Mouse (Mus musculus): ENCODE measurements around the gene Dock7. TPM values are rescaled to one million over a fixed set of nuclear protein-coding genes. Genes with fewer than 3 reads are reported as not detected.

Gene Dock7
- total and polyA plus RNA-seq, 2 experiments, result 6.7 to 25.7 TPM

DNA sequence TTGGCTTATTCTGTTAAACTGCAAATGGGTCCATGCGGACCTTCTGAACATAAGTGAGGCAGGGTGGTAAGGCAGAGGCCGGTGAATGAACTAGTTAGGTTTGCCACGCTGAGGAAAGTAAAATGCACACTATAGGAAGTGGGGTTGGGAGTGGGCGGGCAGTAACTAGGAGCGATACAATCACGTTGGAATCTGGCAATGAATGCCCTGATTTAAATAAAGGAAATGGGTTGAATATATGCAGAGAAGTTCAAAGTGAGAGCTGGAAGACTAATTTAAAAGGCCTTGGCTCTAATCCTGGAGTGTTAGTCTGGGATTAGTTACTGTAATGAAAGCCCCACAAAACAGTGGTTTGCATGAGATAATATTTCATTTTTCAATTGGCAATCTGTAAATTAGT is 12.0 kb upstream of the Dock7 start:
- 86% methylated on average over 6 of the region's 6 CpGs for WGBS
- TF ChIP-seq CTCF (IDR thresholded peaks at IDR 0.05; ENCODE audit: low read depth, low read length) (no peak), POLR2A (IDR thresholded peaks at IDR 0.05; ENCODE audit: extremely low read depth, insufficient read depth, low read length) (no peak)

DNA sequence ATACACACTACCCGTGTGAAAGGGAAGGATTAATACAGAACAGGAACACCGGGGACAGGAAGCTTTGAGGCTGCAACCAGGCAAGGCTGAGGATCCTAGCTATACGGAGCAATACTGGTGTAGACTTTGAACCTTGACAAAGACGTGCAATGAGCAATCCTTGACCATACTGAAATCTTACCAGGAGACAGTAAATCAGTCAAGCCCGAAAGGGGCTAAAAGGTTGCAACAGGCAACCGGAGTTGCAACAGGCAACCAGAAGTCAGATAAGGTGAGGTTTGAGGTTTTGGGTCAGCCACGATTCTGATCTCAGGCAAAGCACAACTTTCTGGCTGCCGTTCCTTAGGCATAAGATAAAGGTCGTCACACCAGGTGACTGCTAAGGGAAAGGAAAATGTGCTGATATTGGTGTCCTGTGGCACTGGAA is 10.5 kb upstream of the Dock7 start:
- no peaks in the 10 kb centered on the region for H3K79me2 ChIP-seq (ENCODE audit: control insufficient read depth, insufficient read depth, low read length)
- no peak overlapping the region for H3K9ac ChIP-seq (ENCODE audit: low read depth, low read length)
- TF ChIP-seq POLR2A (IDR thresholded peaks at IDR 0.05; ENCODE audit: extremely low read depth, insufficient read depth, low read length), result no peak
- no peak for TF ChIP-seq CTCF (IDR thresholded peaks at IDR 0.05; ENCODE audit: low read depth, low read length)
- 41% methylated on average over 9 of the region's 9 CpGs for WGBS
- DNase-seq (ENCODE audit: extremely low read depth, low read depth, low spot score), result peak; percentile 62
- H3K4me3 ChIP-seq (ENCODE audit: insufficient read depth, low read depth, low read length), result no peak overlapping the region
- no peak overlapping the region for H3K27ac ChIP-seq (replicated peaks; ENCODE audit: insufficient read depth, low read depth, low read length)
- peaks cover 2% of the 10 kb centered on the region for H3K4me1 ChIP-seq (ENCODE audit: control insufficient read depth, insufficient read depth, low read length)
- no peaks in the 10 kb centered on the region for H3K36me3 ChIP-seq (ENCODE audit: control insufficient read depth, insufficient read depth, low read length)
- no peaks in the 10 kb centered on the region for H3K27me3 ChIP-seq (ENCODE audit: control insufficient read depth, insufficient read depth, low read length)

More for the DNA sequence above, 12.0 kb upstream of the Dock7 start:
- H3K36me3 ChIP-seq (ENCODE audit: control insufficient read depth, insufficient read depth, low read length), result no peaks in the 10 kb centered on the region
- H3K4me3 ChIP-seq (ENCODE audit: insufficient read depth, low read depth, low read length), result no peak overlapping the region
- H3K9ac ChIP-seq (ENCODE audit: low read depth, low read length), result no peak overlapping the region
- DNase-seq (ENCODE audit: extremely low read depth, low read depth, low spot score), result no peak
- no peaks in the 10 kb centered on the region for H3K4me1 ChIP-seq (ENCODE audit: control insufficient read depth, insufficient read depth, low read length)
- H3K79me2 ChIP-seq (ENCODE audit: control insufficient read depth, insufficient read depth, low read length), result no peaks in the 10 kb centered on the region
- H3K27ac ChIP-seq (replicated peaks; ENCODE audit: insufficient read depth, low read depth, low read length), result no peak overlapping the region
- no peaks in the 10 kb centered on the region for H3K27me3 ChIP-seq (ENCODE audit: control insufficient read depth, insufficient read depth, low read length)

DNA sequence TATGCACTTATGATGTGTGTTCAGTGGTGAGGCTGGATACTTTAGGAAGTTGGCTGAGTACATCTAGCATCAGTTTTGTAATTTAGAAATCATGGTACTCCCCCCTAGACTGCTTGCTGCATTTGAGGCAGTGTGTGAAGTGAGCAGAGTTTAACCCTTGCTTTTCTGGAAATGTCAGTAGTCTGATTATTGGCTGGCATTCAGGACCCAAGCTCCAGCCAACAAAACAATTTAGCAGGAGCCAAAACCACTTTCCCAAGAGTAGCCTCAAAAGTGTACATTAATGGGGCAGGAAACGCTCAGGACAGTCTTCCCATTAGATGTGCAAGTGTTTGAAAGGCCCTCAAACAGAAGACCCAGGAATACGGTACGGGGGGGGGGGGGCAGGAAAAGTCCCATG is 2.8 kb upstream of the Dock7 start:
- H3K36me3 ChIP-seq (ENCODE audit: control insufficient read depth, insufficient read depth, low read length), result no peaks in the 10 kb centered on the region
- H3K27me3 ChIP-seq (ENCODE audit: control insufficient read depth, insufficient read depth, low read length), result no peaks in the 10 kb centered on the region
- H3K4me3 ChIP-seq (ENCODE audit: insufficient read depth, low read depth, low read length), result no peak overlapping the region
- WGBS, result 69% methylated on average over 3 of the region's 3 CpGs
- DNase-seq (ENCODE audit: extremely low read depth, low read depth, low spot score), result no peak
- no peak overlapping the region for H3K9ac ChIP-seq (ENCODE audit: low read depth, low read length)
- H3K27ac ChIP-seq (replicated peaks; ENCODE audit: insufficient read depth, low read depth, low read length), result no peak overlapping the region
- TF ChIP-seq POLR2A (IDR thresholded peaks at IDR 0.05; ENCODE audit: extremely low read depth, insufficient read depth, low read length), result no peak
- no peak for TF ChIP-seq CTCF (IDR thresholded peaks at IDR 0.05; ENCODE audit: low read depth, low read length)
- H3K4me1 ChIP-seq (ENCODE audit: control insufficient read depth, insufficient read depth, low read length), result peaks cover 7% of the 10 kb centered on the region
- peaks cover 9% of the 10 kb centered on the region; the same call in 1 of the 2 replicates for H3K79me2 ChIP-seq (ENCODE audit: control insufficient read depth, insufficient read depth, low read length)

DNA sequence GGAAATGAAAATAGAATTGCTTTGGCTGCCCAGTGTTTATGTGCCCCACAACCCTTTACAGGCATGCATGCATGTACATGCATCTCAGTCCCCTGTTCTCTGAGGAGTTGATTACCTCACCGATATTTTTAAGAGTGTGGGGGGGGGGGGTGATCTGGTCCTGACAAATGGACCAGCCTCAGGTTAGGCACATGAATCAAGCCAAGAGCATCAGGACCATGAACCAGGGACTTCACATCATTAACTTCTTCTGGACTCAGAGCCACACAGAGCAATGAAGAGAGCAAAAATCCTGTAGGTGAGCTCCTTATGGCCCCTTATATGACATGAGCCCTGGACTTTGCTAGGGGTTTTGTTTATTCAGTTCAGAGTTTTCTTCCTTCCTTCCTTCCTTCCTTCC is 2.1 kb upstream of the Dock7 start:
- Histone ChIP-seq H3K27ac (replicated peaks; ENCODE audit: insufficient read depth, low read depth, low read length) (no peak overlapping the region), H3K27me3 (ENCODE audit: control insufficient read depth, insufficient read depth, low read length) (no peaks in the 10 kb centered on the region), H3K79me2 (ENCODE audit: control insufficient read depth, insufficient read depth, low read length) (peaks cover 9% of the 10 kb centered on the region; the same call in 1 of the 2 replicates), H3K4me3 (ENCODE audit: insufficient read depth, low read depth, low read length) (no peak overlapping the region), H3K4me1 (ENCODE audit: control insufficient read depth, insufficient read depth, low read length) (peaks cover 7% of the 10 kb centered on the region), H3K36me3 (ENCODE audit: control insufficient read depth, insufficient read depth, low read length) (no peaks in the 10 kb centered on the region), H3K9ac (ENCODE audit: low read depth, low read length) (no peak overlapping the region)
- TF ChIP-seq POLR2A (IDR thresholded peaks at IDR 0.05; ENCODE audit: extremely low read depth, insufficient read depth, low read length), result no peak
- TF ChIP-seq CTCF (IDR thresholded peaks at IDR 0.05; ENCODE audit: low read depth, low read length), result no peak
- WGBS, result 76% methylated on average over 1 of the region's 1 CpGs
- DNase-seq (ENCODE audit: extremely low read depth, low read depth, low spot score), result no peak

DNA sequence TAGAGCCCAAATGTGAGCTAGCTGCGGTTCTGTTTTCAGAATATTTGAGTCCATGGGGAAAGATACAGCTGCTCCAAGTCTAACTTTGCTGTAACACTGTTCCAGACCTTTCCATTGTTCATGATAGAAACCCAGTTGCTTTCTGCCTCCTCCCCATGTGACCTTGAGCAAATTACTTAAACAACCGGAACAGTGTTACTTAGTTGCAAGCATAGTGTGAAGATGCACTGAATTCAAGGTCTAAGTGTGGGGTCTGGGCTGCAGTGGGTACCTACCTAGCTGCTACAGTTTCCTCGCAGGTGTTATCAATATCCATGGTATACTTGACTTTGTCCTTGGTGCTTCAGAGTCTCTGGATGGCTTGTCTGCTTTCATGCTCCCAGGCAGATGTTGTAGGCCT is 1.3 kb upstream of the Dock7 start:
- no peak for DNase-seq (ENCODE audit: extremely low read depth, low read depth, low spot score)
- TF ChIP-seq POLR2A (IDR thresholded peaks at IDR 0.05; ENCODE audit: extremely low read depth, insufficient read depth, low read length) (no peak), CTCF (IDR thresholded peaks at IDR 0.05; ENCODE audit: low read depth, low read length) (no peak)
- H3K27me3 ChIP-seq (ENCODE audit: control insufficient read depth, insufficient read depth, low read length), result no peaks in the 10 kb centered on the region
- H3K36me3 ChIP-seq (ENCODE audit: control insufficient read depth, insufficient read depth, low read length), result no peaks in the 10 kb centered on the region
- peaks cover 7% of the 10 kb centered on the region for H3K4me1 ChIP-seq (ENCODE audit: control insufficient read depth, insufficient read depth, low read length)
- H3K79me2 ChIP-seq (ENCODE audit: control insufficient read depth, insufficient read depth, low read length), result peaks cover 9% of the 10 kb centered on the region; the same call in 1 of the 2 replicates
- 91% methylated on average over 3 of the region's 3 CpGs for WGBS
- H3K27ac ChIP-seq (replicated peaks; ENCODE audit: insufficient read depth, low read depth, low read length), result no peak overlapping the region
- no peak overlapping the region for H3K9ac ChIP-seq (ENCODE audit: low read depth, low read length)
- H3K4me3 ChIP-seq (ENCODE audit: insufficient read depth, low read depth, low read length), result no peak overlapping the region

DNA sequence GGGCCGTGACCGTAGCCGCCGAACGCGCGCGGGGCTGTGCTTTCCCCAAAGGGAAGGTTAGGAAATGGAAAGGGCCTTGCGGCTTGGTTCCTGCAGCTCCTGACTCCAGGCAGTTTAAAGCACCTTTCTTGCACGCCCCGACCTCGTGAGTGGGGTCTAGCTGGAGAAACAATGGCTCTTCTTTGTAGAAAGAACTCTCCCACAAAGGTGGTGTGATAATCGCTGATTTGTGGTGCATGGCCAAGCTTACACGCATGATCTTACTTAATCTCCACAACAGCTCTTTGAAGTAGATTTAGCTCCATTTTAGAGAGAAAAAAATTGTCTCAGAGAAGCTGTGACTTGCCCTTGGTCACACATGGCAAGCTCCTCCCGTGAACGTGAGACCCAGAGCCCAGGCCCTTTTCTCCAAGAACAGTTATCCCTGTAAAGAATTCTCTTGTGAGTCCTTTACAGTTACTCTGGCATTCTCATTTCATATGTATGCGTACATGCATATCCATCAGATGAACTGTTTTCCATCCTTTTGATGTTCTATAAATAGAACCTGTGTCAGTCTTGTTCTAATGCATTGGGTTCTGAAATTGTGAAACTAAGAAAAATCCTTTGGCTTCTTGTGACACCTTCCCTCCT is 524 bp upstream of the Dock7 start:
- TF ChIP-seq POLR2A (IDR thresholded peaks at IDR 0.05; ENCODE audit: extremely low read depth, insufficient read depth, low read length) (no peak), CTCF (IDR thresholded peaks at IDR 0.05; ENCODE audit: low read depth, low read length) (no peak)
- Histone ChIP-seq H3K27me3 (ENCODE audit: control insufficient read depth, insufficient read depth, low read length) (no peaks in the 10 kb centered on the region), H3K4me3 (ENCODE audit: insufficient read depth, low read depth, low read length) (peak overlapping the region; percentile 70), H3K4me1 (ENCODE audit: control insufficient read depth, insufficient read depth, low read length) (peaks cover 5% of the 10 kb centered on the region; the same call in 1 of the 2 replicates), H3K9ac (ENCODE audit: low read depth, low read length) (peak overlapping the region; percentile 85), H3K79me2 (ENCODE audit: control insufficient read depth, insufficient read depth, low read length) (peaks cover 9% of the 10 kb centered on the region; the same call in 1 of the 2 replicates), H3K36me3 (ENCODE audit: control insufficient read depth, insufficient read depth, low read length) (no peaks in the 10 kb centered on the region), H3K27ac (replicated peaks; ENCODE audit: insufficient read depth, low read depth, low read length) (no peak overlapping the region)
- DNase-seq (ENCODE audit: extremely low read depth, low read depth, low spot score), result peak; percentile 25
- 7% methylated on average over 17 of the region's 17 CpGs for WGBS
